Mouse (Mus musculus): ENCODE measurements at regions not wholly inside any gene's neighbourhood (a gene's known extent, or its start where the extent isn't known, plus 50 kb on each side); places are given as distances from the start of the nearest gene placed in this dataset.
A peak's percentile ranks its signal among the peaks of the same experiment; 100 is the strongest.

DNA sequence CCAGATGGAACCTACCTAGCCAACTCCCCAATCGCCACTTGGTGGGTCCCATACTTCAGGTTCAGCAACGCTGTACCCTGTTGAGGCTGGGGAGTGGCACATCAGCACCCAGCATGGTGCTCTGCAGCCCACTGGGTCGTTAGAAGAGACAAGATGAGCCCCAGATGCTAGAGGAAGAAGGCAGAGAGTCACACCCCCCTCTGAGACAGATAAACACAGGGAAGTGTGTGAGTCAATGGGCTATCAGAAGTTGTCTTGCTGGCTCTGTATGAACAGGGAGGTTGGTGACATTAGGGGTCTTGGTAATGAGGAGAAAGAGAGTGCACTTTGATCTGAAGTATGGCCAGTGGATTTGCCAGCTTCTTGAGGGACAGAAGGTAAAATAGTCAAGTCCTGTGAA, 101.7 kb upstream of the Mki67 start:
- DNase-seq (ENCODE audit: low spot score in 2 of 2): no peak

DNA sequence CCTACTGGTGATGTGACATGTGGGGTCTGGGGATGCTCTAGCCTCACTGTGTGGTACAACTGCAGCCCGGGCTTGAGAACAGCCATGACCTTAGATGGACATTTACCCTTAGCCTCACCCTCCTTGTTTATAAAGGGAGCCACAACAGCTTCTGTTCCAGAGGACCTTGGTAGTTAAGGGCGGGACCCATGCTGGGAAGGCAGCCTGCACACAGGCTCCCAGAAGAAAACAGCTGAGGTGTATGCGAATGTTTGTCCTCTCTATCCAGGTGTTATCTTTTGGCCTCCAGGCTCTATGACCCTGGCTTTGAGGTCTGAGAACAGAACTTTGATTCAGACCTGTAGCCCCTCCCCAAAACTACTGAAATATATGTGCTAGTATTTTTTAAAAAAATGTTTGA, 102.1 kb upstream of the Mki67 start:
- no peak for DNase-seq (ENCODE audit: low spot score in 2 of 2)

DNA sequence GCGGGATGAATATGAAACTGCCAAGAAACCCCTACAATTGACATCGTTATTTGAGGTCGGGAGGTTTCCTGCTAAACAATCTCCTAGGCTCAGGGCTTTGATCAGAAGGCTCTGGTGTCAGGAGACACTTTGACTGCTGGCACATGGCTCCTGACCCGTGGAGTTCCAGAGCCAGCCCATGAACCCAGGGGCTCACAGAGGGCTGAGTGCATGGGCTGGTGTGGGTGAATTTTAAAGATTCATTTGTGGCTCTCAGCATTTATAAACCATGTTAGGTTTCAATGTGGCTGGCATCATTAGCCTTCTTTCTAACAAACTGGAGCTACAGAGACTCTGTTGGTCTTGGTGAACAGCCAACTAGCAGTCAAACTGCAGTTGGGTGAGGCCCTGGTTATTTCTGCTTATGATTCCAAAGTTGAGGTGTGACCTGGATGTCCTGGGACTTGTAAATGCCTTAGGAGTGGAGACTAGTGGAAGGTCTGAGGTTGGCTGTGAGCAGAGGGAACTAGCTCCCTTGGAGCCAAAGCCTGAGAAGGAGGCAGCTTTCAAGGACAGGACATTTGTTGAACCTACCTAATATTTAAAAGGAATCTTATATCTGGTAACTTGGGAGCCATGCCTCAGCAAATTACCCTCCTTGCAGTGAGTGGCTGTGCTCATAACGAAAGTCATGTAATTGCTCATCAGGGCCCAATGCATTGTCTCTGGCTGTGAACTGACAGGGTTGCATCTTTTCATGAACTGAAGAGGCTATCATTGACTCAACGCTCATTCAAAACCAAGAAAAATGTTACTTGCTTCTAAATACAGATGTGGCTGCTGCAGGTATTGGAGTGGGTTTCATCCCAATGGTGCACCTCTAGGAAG, 108.0 kb upstream of the Mki67 start:
- no peak for DNase-seq (ENCODE audit: low spot score in 2 of 2)

DNA sequence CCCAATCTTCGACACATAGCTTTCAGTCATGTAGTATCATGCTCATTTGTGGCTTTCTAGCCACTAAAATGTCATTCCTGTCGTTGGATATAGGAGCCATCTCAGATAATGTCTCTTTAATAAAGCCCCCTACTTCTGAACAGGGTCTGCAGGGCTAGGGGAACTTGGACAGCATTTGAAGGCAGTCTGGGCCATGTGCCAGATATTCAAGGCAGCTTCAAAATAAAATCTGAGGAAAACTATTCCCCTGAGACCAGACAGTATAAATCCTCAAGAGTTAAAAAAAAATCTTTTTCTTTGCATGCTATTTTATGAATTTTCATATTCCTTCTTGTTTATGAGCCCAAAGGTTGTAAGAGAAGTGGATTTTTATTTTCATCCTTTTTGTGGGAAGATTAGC, 113.1 kb upstream of the Mki67 start:
- no peak for DNase-seq (ENCODE audit: low spot score in 2 of 2)

DNA sequence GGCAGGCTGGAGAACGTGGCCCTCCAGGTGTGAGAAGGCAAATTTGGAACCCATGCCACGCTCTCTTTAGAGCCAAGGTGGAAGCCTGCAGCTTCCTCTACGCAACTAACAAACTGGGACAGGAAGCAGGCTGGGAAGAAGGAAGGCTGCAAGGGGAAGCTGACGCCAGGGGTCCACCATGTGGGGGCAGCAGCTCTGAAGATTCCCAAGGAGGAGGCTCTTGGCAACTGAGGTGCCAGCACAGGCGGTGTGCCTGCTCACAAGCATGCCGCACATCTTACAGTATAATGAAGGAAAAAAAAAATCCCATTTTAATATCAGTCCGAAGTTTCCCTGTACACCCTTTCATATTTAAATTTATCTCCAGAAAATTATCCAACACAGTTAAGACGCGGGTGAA, 117.3 kb upstream of the Mki67 start:
- DNase-seq (ENCODE audit: low spot score in 2 of 2): peak; percentile 40 to 51

DNA sequence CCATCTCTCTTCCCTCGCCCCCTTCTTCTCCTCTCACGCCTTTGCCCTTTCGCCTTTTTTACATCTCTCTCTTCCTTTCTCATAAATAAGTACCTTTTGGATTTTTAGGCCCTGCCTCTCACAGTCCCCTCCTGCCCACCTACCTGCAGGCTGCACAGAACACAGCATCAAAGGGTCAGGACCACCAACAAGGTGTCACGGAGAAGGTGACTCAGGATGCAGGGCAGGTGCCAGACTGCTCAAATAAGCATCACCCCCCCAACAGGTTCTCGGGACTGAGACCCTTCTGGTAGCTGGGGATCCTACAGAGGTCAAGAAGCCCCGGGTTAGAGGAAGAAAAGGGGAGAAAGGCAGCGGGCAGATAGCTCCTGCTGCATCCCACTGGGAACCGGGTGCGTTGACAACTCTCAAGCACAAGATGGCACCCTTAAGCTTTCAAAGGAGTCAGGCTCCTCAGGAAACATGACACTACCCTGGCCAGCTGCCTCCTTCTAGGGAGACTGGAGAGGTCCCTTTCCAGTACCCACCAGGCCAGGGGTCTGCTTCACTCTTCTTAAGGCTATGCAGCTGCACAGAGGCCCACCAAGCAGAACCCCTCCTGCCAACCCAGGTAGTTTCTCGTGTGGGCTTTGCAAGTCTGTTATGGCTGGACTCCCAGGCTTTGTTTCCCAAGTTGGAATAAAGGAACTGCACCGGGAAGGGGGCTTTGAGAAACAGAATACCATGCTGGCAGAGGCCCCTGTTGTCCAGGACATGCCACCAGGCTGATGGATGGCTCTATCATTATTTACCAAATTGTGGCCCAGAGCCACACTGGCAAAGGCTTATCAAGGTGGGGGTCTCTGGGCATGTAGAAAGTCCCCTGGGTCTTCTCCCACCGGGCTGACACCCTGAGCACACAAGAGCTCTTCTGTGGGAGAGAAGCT, 120.9 kb upstream of the Mki67 start:
- DNase-seq (ENCODE audit: low spot score in 2 of 2): peak; percentile 82 to 87

DNA sequence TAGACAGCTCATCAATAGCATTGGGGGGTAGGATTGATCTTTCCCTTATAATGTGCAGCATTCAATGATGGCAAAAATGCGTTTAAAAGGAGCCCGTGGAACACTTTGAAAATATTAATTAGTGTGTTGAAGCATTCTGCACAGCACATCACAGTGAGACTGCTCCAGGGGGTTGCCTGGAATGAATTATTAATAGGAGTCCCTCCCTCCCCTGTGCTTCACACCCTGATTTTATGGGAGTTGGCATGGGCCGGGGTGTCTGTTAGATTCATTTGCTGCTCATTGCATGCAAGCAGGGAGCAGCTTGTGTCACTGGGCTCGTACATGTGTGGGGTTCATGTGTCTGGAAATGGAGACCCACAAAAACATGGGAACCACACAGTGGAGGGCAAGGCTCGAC, 127.9 kb upstream of the Mki67 start:
- no peak for DNase-seq (ENCODE audit: low spot score in 2 of 2)

DNA sequence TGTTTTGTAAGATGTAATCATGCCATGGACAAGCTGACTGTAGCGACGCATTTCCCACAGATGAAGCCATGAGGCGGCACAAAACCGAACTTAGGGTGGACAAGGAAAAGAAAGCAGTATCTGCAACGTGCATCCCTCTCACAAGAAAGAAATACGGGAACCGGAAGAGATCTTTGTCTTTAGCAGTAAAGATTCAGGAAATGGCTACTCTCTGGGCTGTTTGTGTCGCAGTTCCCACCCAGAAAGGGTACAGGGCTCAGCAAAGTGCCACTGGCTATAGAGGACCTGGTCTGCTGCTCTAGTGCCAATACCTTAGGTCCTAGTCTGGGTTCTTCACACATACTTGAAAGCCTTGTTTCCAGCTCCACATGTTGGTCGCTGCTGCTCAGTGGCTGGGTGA, 131.1 kb upstream of the Mki67 start:
- DNase-seq (ENCODE audit: low spot score in 2 of 2): no peak

DNA sequence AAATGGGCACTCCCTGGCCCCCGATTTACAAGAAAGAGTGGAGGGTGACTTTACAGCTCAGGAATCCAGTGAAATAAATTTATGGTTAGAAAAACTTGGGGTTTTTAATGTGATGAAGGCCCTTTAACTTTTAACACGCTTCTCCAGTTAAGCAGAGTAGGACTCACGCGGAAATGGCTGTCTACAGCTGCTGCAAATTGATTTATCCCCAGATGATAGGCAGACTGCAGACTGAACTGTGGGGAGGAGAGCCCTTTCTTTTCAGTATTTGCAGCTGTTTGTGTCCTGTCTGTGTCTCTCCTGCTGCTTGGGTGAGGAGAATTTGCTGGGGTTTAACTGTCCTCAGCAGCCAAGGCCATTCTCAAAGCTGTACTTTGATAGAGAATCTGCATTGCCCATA, 132.0 kb upstream of the Mki67 start:
- DNase-seq (ENCODE audit: low spot score in 2 of 2): no peak

DNA sequence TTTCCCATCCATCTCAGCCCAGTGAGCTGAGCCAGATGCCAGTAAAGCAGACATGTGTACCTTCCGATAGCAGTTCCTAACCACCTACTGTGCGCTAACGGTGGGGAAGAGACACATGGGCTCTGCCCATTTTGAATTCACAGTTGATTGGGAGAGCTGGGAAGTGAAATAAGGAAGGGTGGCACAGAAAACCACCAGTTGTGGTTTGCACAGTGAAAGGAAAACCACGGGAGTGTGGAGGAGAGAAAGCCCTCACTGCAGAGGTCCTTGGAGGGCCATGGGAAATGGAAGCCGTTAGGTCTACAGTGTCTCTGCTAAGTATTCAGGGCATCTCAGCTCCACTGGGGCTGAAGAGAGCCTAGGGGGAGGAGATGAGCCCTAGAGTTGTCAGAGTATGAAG, 132.7 kb upstream of the Mki67 start:
- DNase-seq (ENCODE audit: low spot score in 2 of 2): no peak

DNA sequence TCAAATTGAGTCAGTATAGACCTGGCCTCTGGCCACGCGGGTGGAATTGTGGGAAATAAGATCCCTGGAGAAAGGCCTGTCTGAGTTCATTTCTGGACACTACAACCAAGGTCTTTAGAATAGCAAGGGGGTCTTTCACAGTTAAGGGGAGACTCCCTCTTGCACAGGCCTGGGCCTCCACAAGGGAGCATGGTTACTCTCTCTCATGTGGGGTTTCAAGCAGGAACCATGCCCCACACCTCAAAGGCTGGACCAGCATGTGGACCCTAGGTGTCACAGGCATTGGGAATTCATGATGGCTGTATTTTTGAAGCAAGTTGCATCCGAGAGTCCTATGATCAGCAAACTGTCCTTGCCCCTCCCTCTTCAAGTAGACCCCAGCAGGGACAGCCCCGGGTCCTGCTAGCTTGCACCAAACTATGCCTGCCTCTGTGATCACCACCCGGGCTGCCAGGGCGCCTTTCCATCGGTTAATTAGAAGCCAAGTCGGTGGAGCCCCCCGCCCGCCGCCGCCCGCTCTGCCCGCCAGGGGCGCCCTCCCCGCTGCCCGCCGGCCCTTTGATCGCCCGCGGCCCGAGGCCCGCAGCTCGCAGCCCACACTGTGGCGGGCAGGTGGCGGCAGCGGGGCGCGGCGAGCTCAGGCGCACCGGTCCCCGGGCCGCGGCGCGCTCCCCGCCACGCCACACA, 137.1 kb upstream of the Mki67 start:
- DNase-seq (ENCODE audit: low spot score in 2 of 2): peak; percentile 37 to 51

DNA sequence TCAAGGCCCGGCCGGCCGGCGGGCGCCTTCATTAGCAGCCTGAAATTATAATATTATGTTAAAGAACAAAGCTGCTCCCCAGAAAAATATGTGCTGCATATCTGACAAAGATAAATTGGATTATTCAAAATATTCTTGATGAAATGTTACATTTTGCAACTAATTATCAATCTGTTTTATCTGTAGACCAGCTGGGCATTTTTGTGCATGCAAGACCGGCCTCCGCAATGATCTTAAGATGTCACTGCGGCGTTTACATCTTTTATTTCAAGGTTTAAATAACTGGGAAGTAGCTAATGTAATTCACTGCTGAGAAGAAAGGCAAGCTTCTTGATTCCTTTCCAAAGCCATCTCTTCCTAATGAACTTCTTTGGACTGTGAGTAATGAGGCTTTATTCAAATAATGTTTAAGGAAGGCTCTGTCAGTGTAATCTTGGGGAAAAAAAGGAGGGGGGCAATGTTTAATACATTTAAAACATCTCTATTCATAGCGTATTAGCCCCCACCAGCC, 137.7 kb upstream of the Mki67 start:
- DNase-seq (ENCODE audit: low spot score in 2 of 2): no peak

DNA sequence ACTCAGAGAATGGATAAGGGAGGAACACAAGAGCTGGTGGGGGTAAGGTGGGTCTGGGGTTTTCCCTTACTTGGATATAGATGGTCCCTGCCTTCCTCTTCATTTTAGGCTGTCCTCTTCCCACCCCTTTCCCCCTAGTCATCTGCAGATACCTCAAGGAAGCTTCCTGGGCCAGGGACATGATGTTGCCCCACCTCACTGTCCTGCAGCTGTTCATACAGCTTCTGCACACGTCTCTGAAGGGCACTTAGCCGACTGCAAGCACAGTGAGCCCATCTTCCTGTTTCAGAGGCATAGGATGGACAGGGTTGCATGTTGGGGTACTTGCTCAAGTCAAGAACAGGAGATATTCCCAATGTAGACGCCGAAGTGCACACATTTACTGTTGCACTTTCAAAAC, 144.1 kb upstream of the Mki67 start:
- no peak for DNase-seq (ENCODE audit: low spot score in 2 of 2)

DNA sequence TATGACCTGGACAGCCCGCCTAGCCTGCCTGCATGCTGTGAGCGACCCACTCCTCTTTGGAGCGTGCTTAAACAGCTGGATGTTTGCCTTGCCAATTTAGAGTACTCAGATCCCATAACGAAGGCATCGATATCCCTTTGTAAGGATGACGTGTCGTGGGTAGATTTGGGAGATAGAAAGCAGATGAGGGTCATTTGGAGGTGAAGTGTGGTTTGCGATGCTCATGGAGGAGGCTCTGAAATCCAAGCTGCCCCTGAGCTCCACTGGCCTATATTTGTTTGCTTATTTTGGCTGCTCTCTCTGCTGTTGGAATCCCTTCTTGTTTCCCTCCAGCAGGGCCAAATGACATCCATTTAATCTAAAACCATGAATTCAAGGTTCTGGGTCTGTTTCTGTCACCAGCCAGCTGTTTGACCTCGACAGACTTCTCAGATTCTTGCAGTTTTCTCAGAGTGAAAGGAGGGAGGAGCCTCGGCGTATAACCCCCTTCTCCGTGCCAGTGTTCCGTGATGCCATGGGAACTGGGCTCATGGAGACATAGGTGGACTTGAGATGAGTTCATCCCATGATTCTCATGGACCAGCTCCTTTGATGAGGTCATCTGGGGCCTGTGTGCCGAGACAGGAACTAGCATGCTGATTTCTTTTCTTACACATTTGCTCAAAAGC, 144.7 kb upstream of the Mki67 start:
- no peak for DNase-seq (ENCODE audit: low spot score in 2 of 2)

DNA sequence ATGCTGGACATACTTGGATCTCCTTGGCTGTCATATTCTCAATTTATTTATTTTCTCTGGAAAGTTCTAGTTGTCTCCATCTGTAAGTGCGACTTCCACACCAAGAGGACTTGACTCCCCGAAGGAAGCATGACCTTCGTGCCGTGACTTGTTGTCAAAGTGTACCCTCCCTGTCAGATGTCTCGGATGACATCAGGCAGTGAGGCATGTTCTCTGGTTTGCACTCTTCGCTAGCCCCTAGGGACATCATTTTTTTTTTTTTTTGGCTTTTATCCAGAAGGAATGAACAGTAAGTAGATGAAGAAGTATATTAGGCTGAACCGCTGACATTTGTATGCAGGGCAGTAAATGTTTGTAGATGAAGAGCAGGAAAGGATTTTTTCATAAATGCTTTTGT, 145.2 kb upstream of the Mki67 start:
- DNase-seq (ENCODE audit: low spot score in 2 of 2): no peak

DNA sequence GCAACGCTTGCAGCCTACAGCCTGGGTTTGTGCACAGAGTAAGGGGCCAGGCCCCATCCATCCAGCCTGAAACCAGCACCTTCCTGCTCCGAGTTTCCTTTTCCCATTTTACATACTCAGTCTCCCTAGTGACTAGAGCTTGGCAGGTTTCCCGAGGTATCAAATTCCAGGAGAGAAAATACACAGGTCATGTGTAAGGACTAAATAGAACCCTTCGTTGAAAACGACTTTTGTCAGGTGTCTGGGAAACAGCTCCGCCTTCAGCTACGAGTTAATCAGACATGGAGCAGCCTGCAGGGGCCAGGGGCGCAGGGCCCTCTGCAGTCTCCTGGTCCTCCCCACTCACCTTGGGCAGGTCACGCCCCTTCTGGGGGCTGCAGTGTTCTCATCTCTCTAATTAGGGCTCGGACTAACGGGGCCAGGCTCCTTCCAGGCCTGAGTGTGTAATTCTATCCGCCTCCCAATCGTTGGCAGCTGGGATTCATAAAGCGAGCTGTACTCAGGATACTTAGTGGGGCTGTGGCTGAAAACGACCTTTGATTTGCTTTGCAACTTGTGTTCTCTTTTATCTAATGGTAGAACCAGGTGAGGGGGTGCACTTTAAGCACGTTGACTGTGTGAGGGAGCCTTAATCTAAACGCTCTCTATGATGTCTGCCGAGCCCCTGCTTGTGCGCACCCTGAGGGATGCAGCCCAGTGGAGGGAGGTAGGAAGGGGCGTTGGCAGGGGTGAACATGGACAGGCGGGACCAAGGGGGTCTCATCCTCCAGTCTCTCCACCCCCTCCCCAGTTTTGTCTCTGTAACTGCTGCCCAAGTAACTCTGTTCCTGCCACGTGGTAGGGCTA, 147.6 kb upstream of the Mki67 start:
- no peak for DNase-seq (ENCODE audit: low spot score in 2 of 2)

DNA sequence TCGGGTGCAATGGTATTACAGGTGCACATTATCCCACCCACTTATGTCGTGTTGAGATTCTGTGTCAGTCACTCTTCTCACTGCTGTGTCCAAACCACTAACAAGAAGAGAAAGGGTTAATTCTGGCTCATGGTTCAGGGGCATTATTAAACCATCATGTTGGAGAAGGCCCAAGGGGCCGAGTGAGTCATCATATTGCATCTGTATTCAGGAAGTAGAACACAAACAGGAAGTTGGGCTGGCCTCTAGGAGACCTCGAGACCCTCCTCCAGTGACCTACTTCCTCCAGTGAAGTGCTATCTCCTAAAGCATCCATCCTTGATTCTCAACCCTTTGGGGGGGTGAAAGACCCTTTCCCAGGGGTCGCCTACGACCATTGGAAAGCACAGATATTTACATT, 154.8 kb upstream of the Mki67 start:
- DNase-seq (ENCODE audit: low spot score in 2 of 2): no peak

DNA sequence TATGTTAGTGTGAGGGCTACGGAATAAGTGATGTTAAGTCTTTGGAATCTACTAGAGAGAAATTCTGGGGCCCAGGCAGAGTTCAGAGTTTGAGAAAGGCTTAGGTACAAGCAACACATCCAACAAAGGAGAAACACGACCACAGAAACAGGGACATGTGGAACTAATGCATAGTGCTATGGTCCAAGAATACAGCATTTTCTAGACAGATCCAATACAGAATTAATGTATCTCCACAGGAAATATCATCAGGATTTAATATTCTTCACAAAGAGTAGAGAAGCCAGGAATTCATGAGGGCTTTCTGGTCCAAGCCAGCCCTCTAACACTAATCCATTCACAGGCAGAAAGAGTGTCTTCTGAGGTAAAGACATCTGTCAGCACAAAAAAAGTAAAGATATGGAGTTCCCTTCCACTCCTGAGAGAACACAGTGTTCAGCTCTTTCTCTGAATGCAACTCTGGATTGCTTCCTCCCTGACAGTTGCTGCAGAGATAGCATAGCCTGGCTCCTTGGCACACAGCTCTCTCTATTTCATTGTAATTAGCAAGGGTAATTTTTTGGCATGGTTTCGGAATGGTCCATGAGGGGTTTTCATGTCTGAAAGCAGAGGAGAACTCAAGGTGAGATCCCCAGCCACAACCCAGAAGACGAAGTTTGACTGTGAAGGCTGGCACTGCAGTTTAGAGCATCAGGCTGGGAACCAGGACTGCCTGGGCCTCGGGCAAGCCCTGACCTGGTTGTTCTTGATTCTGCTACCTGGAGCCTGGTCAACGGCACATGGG, 161.1 kb upstream of the Mki67 start:
- no peak for DNase-seq (ENCODE audit: low spot score in 2 of 2)

DNA sequence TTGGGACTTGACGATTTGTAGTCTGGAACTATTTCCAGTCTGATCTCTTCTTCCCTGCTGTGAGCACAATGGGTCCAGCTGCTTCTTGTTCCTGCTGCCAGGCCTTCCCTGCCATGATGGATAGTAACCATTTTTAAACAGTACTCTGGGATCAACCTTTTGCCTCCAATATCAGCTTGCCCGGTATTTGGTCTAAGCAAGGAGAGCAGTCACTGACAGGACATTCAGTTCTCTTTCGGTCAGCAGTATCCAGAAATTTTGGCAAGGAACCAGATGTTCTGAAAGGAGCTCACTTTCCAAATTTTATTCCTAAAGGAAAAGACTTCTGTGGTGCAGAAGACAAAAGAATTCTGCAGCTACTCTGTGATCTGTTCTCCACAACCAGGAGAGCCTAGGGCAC, 162.6 kb upstream of the Mki67 start:
- DNase-seq (ENCODE audit: low spot score in 2 of 2): no peak

DNA sequence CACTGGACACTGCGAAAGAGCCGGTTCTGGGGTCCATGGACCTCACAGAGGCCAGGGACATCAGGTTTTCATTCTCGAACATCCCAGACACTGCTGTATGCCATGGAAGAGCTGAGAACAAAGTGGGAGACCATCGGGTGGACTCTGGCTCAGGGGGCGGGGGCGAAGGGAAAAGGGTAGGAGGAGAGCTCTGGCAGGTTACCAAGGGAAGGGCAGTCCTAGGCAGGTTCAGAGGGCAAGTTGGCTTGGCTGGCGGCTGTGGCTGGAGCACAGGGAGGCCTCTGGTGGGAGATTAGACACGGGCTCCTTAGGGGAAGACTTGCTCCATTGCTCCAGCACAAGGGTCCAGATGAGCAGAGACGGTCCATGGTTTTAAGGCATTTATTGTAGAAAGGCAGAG, 164.3 kb upstream of the Mki67 start:
- no peak for DNase-seq (ENCODE audit: low spot score in 2 of 2)

Data from right cerebral cortex, postnatal 10 days (tissue).